Mouse (Mus musculus) thymus, adult 2 months (tissue): ENCODE measurements around the gene Rps6kl1.

Experiments used
- CTCF ChIP-seq: fragments of 200-500 bp; IDR thresholded peaks from 2 replicates; pipeline ENCODE4 v1.5.1; 2012; ENCODE audit warnings: mild to moderate bottlenecking, control low read depth, low read length, moderate library complexity, borderline replicate concordance; ENCODE audit not compliant: control insufficient read depth, poor library complexity, insufficient read depth; ENCODE audit errors: extremely low read depth
- POLR2A ChIP-seq: fragments of 200-500 bp; IDR thresholded peaks from 2 replicates; pipeline ENCODE4 v1.6.1; 2012; ENCODE audit warnings: mild to moderate bottlenecking, low read length, control low read depth, moderate library complexity; ENCODE audit not compliant: control insufficient read depth, poor library complexity, insufficient read depth; ENCODE audit errors: extremely low read depth

DNA sequence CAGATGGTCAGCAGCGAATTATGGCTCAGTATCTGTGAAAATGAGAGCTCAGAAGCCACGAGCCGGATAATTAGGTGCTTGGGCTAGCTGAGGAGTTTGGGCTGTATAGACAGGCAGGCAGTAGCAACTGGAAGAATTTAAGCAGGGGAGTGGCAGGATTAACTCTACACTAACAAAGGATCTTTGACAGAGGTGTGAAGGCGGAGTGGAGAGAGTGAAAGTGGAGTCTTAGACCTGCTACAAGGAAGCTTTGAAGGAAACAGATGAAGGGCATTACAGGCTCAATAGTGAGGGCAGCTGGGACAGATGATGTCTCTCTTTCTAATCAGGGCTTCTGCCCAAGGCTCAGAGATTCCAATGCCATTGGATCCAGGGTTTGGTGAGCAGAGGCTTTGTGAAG, 41.6 kb downstream of the Rps6kl1 start:
- TF ChIP-seq CTCF = no peak
- TF ChIP-seq POLR2A = no peak
